Mouse (Mus musculus) monocyte, adult 5-6 weeks (primary cell): Measurements from ENCODE around the gene Gabrp. TPM values are rescaled to one million over a fixed set of nuclear protein-coding genes. Genes with fewer than 3 reads are reported as not detected.

ENCODE experiments used
- ATAC-seq: fragments of 153-309, 156-312 bp; replicated peaks from 2 replicates; pipeline ENCODE4 v1.8.0; 2017; ENCODE audit warnings: mild to moderate bottlenecking; ENCODE audit not compliant: low TSS enrichment, insufficient number of reproducible peaks, severe bottlenecking, poor library complexity, low FRiP score
- total RNA-seq: library from RNA; stranded (forward); fragments of 200-1000, 200-491, 200-594 nt; gene quantifications from 3 replicates; pipeline ENCODE4 v1.2.3, GENCODE M21; 2017

Gene Gabrp
- total RNA-seq, 1 experiment from 2014 or later: not detected

- ATAC-seq: no peak
Measured at GRCm38 (mm10) chr11:33536636-33537035, 42.1 kb downstream of the Gabrp start.

GRCm38 (mm10) chr11:33534541-33534940 is 44.2 kb downstream of the Gabrp start:
- no peak for ATAC-seq

GRCm38 (mm10) chr11:33533577-33533976 is 45.2 kb downstream of the Gabrp start:
- no peak for ATAC-seq

GRCm38 (mm10) chr11:33529576-33529975 is 49.2 kb downstream of the Gabrp start:
- ATAC-seq: no peak

GRCm38 (mm10) chr11:33513376-33513991 is 65.3 kb downstream of the Gabrp start, which contains the start of gene Ranbp17:
Ranbp17 (minus strand) TSS chr11:33513746.
- no peak for ATAC-seq

GRCm38 (mm10) chr11:33512854-33513375 is 65.8 kb downstream of the Gabrp start:
- ATAC-seq: no peak

GRCm38 (mm10) chr11:33509401-33509800 is 69.4 kb downstream of the Gabrp start:
- ATAC-seq: no peak

Other genes starting within 250 kb of the Gabrp start
- gene Ranbp17, start 65.2 kb downstream of the Gabrp start, total RNA-seq: 0.39 TPM in 1 of 3 replicates, not detected in the others
- gene D130052B06Rik, start 20.3 kb upstream of the Gabrp start, total RNA-seq: not detected in 3 replicates